Mouse (Mus musculus): ENCODE measurements around the gene Inafm2. TPM values are rescaled to one million over a fixed set of nuclear protein-coding genes. Genes with fewer than 3 reads are reported as not detected.

The Inafm2 gene
- polyA plus RNA-seq, 2 experiments = 7.9 to 24.4 TPM

DNA sequence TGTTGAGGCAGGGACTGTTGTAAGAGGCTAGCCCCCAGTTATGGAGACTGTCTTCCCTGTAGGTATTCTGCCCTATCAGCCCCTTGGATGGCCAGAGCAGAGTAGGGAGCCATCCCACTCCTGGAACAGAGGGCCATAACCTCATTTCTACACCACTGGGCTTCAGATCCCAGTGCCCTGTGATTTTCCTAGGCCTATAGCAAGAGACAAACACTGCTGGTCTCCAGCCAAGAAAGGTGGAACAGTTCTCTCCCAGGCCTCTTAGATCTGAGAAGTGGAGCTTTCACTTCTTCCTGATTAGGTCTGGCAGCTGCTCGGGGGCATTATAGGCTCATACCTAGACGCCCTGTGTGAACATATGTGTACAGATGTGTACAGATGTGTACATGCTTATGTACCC lies 30.7 kb downstream of the Inafm2 start:
- H3K4me1 ChIP-seq (ENCODE audit: control insufficient read depth, insufficient read depth, low read length) = peaks cover 4% of the 10 kb centered on the region; the same call in 1 of the 2 replicates
- WGBS = 50% methylated on average over 2 of the region's 2 CpGs
- no peak for DNase-seq (ENCODE audit: low spot score)

DNA sequence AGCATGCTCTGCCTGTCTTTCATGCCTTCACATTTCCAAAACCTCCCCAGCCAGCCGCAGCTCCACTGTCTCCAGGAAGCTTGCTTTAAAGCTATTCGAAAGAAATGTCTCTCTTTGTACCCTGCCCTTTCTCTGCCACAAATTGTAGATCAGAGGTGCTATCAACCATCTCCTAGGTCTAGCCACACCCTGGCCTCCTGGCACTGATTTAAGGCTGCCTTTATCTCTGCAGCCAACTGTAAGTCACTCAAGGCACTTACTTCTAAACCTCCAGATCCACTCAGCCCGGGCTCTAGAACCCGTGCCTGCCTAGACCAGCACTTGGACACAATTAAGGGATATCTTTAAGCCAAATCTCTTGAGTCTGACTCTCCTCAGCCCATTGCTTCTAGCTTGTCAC lies 32.9 kb downstream of the Inafm2 start:
- no peak for TF ChIP-seq POLR2A (IDR thresholded peaks at IDR 0.05; ENCODE audit: borderline replicate concordance, extremely low read depth, insufficient read depth, insufficient read length)
- no peak overlapping the region for H3K4me2 ChIP-seq (replicated peaks; ENCODE audit: low read depth, low read length, severe bottlenecking)
- no peak overlapping the region for H3K9ac ChIP-seq (ENCODE audit: low read depth, low read length, severe bottlenecking)
- peaks cover 4% of the 10 kb centered on the region; the same call in 1 of the 2 replicates for H3K4me1 ChIP-seq (ENCODE audit: control insufficient read depth, insufficient read depth, low read length)
- ATAC-seq (ENCODE audit: low FRiP score, low read depth) (no peak), DNase-seq (ENCODE audit: low spot score) (no peak)
- no peak overlapping the region for H3K4me3 ChIP-seq (replicated peaks; ENCODE audit: low read length)
- no peak overlapping the region for H3K27ac ChIP-seq (replicated peaks; ENCODE audit: low read depth, low read length)
- H3K36me3 ChIP-seq (ENCODE audit: control insufficient read depth, insufficient read depth, low read length) = no peaks in the 10 kb centered on the region
- no peaks in the 10 kb centered on the region for H3K27me3 ChIP-seq (ENCODE audit: control insufficient read depth, insufficient read depth, low read length)
- no peaks in the 10 kb centered on the region for H3K9me3 ChIP-seq (ENCODE audit: control insufficient read depth, low read length)
- WGBS = 60% methylated on average over 4 of the region's 4 CpGs

More for the DNA sequence above, 30.7 kb downstream of the Inafm2 start:
- no peak for ATAC-seq (ENCODE audit: low FRiP score, low read depth)
- H3K9ac ChIP-seq (ENCODE audit: low read depth, low read length, severe bottlenecking) = no peak overlapping the region
- no peak for TF ChIP-seq POLR2A (IDR thresholded peaks at IDR 0.05; ENCODE audit: borderline replicate concordance, extremely low read depth, insufficient read depth, insufficient read length)
- H3K27ac ChIP-seq (replicated peaks; ENCODE audit: low read depth, low read length) = no peak overlapping the region
- H3K4me3 ChIP-seq (replicated peaks; ENCODE audit: low read length) = no peak overlapping the region
- no peaks in the 10 kb centered on the region for H3K36me3 ChIP-seq (ENCODE audit: control insufficient read depth, insufficient read depth, low read length)
- no peak overlapping the region for H3K4me2 ChIP-seq (replicated peaks; ENCODE audit: low read depth, low read length, severe bottlenecking)
- H3K9me3 ChIP-seq (ENCODE audit: control insufficient read depth, low read length) = no peaks in the 10 kb centered on the region
- no peaks in the 10 kb centered on the region for H3K27me3 ChIP-seq (ENCODE audit: control insufficient read depth, insufficient read depth, low read length)

GRCm38 (mm10) chr2:118779065-118779464 lies 33.5 kb downstream of the Inafm2 start:
- H3K27ac ChIP-seq (replicated peaks; ENCODE audit: low read depth, low read length) = no peak overlapping the region
- H3K27me3 ChIP-seq (ENCODE audit: control insufficient read depth, insufficient read depth, low read length) = no peaks in the 10 kb centered on the region
- no peak overlapping the region for H3K9ac ChIP-seq (ENCODE audit: low read depth, low read length, severe bottlenecking)
- TF ChIP-seq POLR2A (IDR thresholded peaks at IDR 0.05; ENCODE audit: borderline replicate concordance, extremely low read depth, insufficient read depth, insufficient read length) = no peak
- ATAC-seq (ENCODE audit: low FRiP score, low read depth) (peak; percentile 21; the same call in 1 of the 2 replicates), DNase-seq (ENCODE audit: low spot score) (no peak)
- H3K9me3 ChIP-seq (ENCODE audit: control insufficient read depth, low read length) = no peaks in the 10 kb centered on the region
- H3K36me3 ChIP-seq (ENCODE audit: control insufficient read depth, insufficient read depth, low read length) = no peaks in the 10 kb centered on the region
- H3K4me3 ChIP-seq (replicated peaks; ENCODE audit: low read length) = peak overlapping the region; percentile 37
- 11% methylated on average over 10 of the region's 10 CpGs for WGBS
- peak overlapping the region; percentile 70 for H3K4me2 ChIP-seq (replicated peaks; ENCODE audit: low read depth, low read length, severe bottlenecking)
- peaks cover 4% of the 10 kb centered on the region; the same call in 1 of the 2 replicates for H3K4me1 ChIP-seq (ENCODE audit: control insufficient read depth, insufficient read depth, low read length)

DNA sequence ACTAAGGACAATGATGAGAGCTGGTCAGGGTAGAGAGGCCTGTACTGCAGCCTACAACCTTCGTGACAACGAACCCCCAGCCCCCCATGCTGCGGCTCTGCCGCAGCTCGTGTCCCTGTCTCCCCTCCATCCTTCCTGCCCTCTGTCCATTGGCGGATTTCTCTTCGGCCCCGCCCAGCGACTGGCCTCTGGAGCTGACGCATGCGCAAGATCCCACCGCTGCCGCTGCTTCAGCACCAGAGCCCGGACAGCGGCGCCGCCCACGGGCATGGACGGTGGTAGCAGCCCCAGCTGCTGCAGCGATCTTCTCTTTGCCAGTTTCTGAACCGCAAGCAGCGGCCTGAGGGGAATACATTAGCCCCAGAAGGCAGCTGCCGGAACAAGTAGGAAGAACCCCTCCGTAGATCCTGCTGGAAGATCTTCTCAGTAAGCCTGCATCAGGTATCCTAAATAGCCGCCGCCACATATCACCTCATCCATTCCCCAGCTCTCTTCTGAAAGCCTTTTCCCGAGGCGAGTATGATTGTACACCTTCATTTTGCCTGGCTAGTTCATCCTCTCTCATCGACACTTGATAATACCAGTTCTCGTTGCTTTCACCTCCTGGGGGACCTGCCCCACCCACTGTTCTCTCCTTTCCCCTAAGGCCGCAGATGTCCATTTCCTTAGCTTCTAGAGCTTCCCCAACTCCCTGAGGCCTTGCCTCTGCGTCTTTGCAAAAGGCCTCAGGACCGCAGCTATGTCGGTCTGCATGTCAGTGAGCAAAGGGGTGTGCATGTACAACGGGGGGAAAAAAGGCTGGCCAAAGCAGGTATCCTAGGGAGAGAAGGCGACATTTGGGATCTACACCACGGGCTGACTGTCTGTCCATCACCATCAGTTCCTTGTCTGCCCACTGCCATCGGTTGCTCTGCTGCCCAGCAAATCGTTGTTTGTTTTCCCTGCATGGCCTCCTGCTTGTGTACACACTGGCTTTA lies 34.2 kb downstream of the Inafm2 start, which contains the start of gene Disp2:
Disp2 (plus strand) TSS at position 216 of the 977 bp plus-strand sequence.
- DNase-seq (ENCODE audit: low spot score) (peak; percentile 89), ATAC-seq (ENCODE audit: low FRiP score, low read depth) (peak; percentile 93)
- Histone ChIP-seq H3K27me3 (ENCODE audit: control insufficient read depth, insufficient read depth, low read length) (no peaks in the 10 kb centered on the region), H3K9me3 (ENCODE audit: control insufficient read depth, low read length) (no peaks in the 10 kb centered on the region), H3K4me3 (replicated peaks; ENCODE audit: low read length) (peak within 1 kb of the TSS; percentile 37), H3K4me1 (ENCODE audit: control insufficient read depth, insufficient read depth, low read length) (peaks cover 4% of the 10 kb centered on the region; the same call in 1 of the 2 replicates), H3K36me3 (ENCODE audit: control insufficient read depth, insufficient read depth, low read length) (no peaks in the 10 kb centered on the region), H3K9ac (ENCODE audit: low read depth, low read length, severe bottlenecking) (no peak within 1 kb of the TSS), H3K27ac (replicated peaks; ENCODE audit: low read depth, low read length) (no peak within 1 kb of the TSS), H3K4me2 (replicated peaks; ENCODE audit: low read depth, low read length, severe bottlenecking) (peak within 1 kb of the TSS; percentile 70)
- no peak for TF ChIP-seq POLR2A (IDR thresholded peaks at IDR 0.05; ENCODE audit: borderline replicate concordance, extremely low read depth, insufficient read depth, insufficient read length)
- WGBS = 14% methylated on average over 38 of the region's 39 CpGs

- H3K9me3 ChIP-seq (ENCODE audit: control insufficient read depth, low read length) = no peaks in the 10 kb centered on the region
- H3K4me3 ChIP-seq (replicated peaks; ENCODE audit: low read length) = no peak overlapping the region
- no peak for TF ChIP-seq POLR2A (IDR thresholded peaks at IDR 0.05; ENCODE audit: borderline replicate concordance, extremely low read depth, insufficient read depth, insufficient read length)
- DNase-seq (ENCODE audit: low spot score) (no peak), ATAC-seq (ENCODE audit: low FRiP score, low read depth) (no peak)
- H3K4me1 ChIP-seq (ENCODE audit: control insufficient read depth, insufficient read depth, low read length) = peaks cover 4% of the 10 kb centered on the region; the same call in 1 of the 2 replicates
- H3K9ac ChIP-seq (ENCODE audit: low read depth, low read length, severe bottlenecking) = no peak overlapping the region
- H3K4me2 ChIP-seq (replicated peaks; ENCODE audit: low read depth, low read length, severe bottlenecking) = no peak overlapping the region
- H3K27ac ChIP-seq (replicated peaks; ENCODE audit: low read depth, low read length) = no peak overlapping the region
- H3K36me3 ChIP-seq (ENCODE audit: control insufficient read depth, insufficient read depth, low read length) = no peaks in the 10 kb centered on the region
- WGBS = 78% methylated on average over 1 of the region's 1 CpGs
- no peaks in the 10 kb centered on the region for H3K27me3 ChIP-seq (ENCODE audit: control insufficient read depth, insufficient read depth, low read length)
Measured at GRCm38 (mm10) chr2:118781115-118781514, 35.6 kb downstream of the Inafm2 start.

All from limb, embryonic 14.5 days (tissue).